Mouse (Mus musculus) adrenal gland, postnatal 4 days (tissue): ENCODE measurements around the gene Gltpd2. TPM values are rescaled to one million over a fixed set of nuclear protein-coding genes. Genes with fewer than 3 reads are reported as not detected.

ENCODE experiments used
- DNase-seq, 2 experiments: peaks; one replicate each; pipeline ENCODE4 v3.0.0; 2021 to 2022; ENCODE audit warnings: low spot score in 2 of 2, mixed read lengths in 2 of 2
- total RNA-seq, 2 experiments: library from RNA; stranded (reverse); gene quantifications; 2 replicates each; pipeline ENCODE4 v1.2.3; 2021

The Gltpd2 gene
- total RNA-seq, 2 experiments from 2014 or later = 5.0 TPM; not detected in 1

GRCm38 (mm10) chr11:70562287-70562994 lies 43.4 kb downstream of the Gltpd2 start, which contains the start of gene Mink1:
Mink1 (plus strand) TSS chr11:70562881.
- peak; percentile 72 to 74 for DNase-seq

GRCm38 (mm10) chr11:70562995-70563469 lies 44.0 kb downstream of the Gltpd2 start:
- DNase-seq = no peak

DNA sequence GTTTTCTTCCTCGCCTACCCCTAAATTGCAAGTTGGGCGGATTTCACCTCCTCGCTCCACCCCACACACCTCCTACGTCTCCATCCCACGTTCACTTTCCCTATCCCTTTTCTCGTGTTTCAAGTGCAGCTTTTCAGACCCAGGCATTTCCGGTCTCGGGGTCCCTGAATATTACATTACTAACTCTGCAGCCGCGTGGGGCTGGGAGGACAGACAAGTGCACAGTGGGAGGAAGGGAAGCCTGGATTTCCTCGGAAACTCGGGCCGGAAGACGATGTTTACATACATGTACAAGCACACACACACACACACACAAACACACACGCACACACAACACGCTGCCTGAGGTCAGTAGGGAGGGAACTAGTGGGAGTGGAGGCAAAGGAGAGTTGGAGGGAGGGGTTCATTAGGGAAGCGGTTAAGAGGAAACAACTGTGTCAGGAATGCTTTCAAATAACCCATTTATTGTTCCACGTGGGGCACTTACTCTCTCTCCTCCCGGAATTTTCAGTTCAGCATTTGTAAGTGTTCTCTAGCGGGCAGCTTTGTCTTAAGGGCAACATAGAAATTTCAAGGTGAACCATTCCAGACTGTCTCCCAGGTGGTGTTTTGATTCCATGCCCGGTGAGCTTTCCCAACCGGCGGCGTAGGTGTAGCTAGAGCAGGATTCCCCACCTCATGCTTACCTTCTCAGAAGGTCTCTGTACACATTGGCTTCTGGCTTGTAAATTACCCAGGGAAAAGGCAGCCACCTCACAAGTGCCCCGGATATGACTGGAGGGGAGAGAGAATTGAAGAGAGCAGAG lies 44.7 kb downstream of the Gltpd2 start:
- DNase-seq = no peak

DNA sequence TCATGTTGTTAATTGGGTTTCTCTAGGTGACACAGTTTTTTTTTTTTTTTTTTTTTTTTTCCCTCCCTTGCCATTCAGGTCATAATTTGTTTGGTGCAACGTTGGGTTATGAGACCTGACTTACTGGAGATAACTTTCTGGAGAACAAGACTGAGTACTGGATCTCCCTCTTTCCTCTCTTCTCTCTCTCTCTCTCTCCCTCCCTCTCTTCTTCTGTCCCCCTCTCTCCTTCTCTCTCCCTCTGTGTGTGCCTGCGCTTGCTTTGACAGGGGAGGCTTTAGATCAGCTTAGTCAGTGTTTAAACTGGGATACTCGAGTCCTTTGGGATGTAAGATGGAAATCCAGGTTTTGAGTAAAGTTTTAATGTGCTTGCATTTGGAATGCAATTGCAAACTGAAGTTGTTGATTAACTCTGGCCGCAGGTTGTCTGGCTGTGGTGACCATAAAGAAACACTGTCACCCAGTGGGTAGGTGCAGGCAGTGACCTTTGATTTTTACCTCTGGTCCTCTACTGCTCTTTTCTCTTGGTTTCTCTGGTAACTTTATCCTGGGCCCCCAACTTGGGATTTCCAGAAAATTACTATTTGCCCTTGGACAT lies 45.4 kb downstream of the Gltpd2 start:
- DNase-seq = no peak

- no peak for DNase-seq
Observed at GRCm38 (mm10) chr11:70566586-70566985, 47.6 kb downstream of the Gltpd2 start.

Other genes with a start within 250 kb of the Gltpd2 start
- not detected for gene Alox12e, start 196.6 kb upstream of the Gltpd2 start, total RNA-seq
- 1 to 10 TPM in 1 of 2 experiments, under 1 TPM in 1; 0.95 to 1.5 TPM for gene Alox15, start 167.2 kb upstream of the Gltpd2 start, total RNA-seq
- gene Pelp1, start 109.2 kb upstream of the Gltpd2 start, total RNA-seq = 10 to 100 TPM; 37.2 to 40.5 TPM
- 10 to 100 TPM; 30.4 to 32.3 TPM for gene Arrb2, start 86.6 kb upstream of the Gltpd2 start, total RNA-seq
- gene Med11, start 67.3 kb upstream of the Gltpd2 start, total RNA-seq = 10 to 100 TPM; 17.3 to 18.6 TPM
- 1 to 10 TPM; 2.2 to 2.3 TPM for gene Zmynd15, start 59.8 kb upstream of the Gltpd2 start, total RNA-seq
- gene Cxcl16, start 59.2 kb upstream of the Gltpd2 start, total RNA-seq = 1 to 10 TPM; 5.8 to 7.4 TPM
- 1 to 10 TPM; 1.3 TPM for gene Tm4sf5, start 14.0 kb upstream of the Gltpd2 start, total RNA-seq
- under 1 TPM; 0.51 to 0.64 TPM for gene Vmo1, start 4.6 kb upstream of the Gltpd2 start, total RNA-seq
- 100 to 1,000 TPM; 289 to 310 TPM for gene Psmb6, start 6.2 kb downstream of the Gltpd2 start, total RNA-seq
- gene Gm40193, start 13.7 kb downstream of the Gltpd2 start, total RNA-seq = not detected
- gene Pld2, start 20.9 kb downstream of the Gltpd2 start, total RNA-seq = 10 to 100 TPM; 11.8 to 15.4 TPM
- 10 to 100 TPM; 67.7 to 67.8 TPM for gene Mink1, start 43.7 kb downstream of the Gltpd2 start, total RNA-seq
- not detected for gene 4930544D05Rik, start 96.7 kb downstream of the Gltpd2 start, total RNA-seq
- under 1 TPM in 1 of 2 experiments, not detected in 1; 0.36 TPM for gene Chrne, start 100.0 kb downstream of the Gltpd2 start, total RNA-seq
- gene Gp1ba, start 119.9 kb downstream of the Gltpd2 start, total RNA-seq = 1 to 10 TPM in 1 of 2 experiments, under 1 TPM in 1; 0.28 to 1.2 TPM
- 100 to 1,000 TPM; 100 to 106 TPM for gene Rnf167, start 128.0 kb downstream of the Gltpd2 start, total RNA-seq
- gene Slc25a11, start 128.3 kb downstream of the Gltpd2 start, total RNA-seq = 100 to 1,000 TPM; 153 TPM
- 100 to 1,000 TPM; 804 to 830 TPM for gene Pfn1, start 135.4 kb downstream of the Gltpd2 start, total RNA-seq
- 100 to 1,000 TPM in 1 of 2 experiments, 10 to 100 TPM in 1; 72.6 to 112 TPM for gene Eno3, start 138.0 kb downstream of the Gltpd2 start, total RNA-seq
- gene Spag7, start 150.2 kb downstream of the Gltpd2 start, total RNA-seq = 10 to 100 TPM; 82.0 to 87.2 TPM
- gene Camta2, start 168.9 kb downstream of the Gltpd2 start, total RNA-seq = 10 to 100 TPM; 36.2 to 37.8 TPM
- 10 to 100 TPM in 1 of 2 experiments, 1 to 10 TPM in 1; 7.0 to 10.2 TPM for gene Inca1, start 181.0 kb downstream of the Gltpd2 start, total RNA-seq
- 100 to 1,000 TPM; 135 to 149 TPM for gene Kif1c, start 181.4 kb downstream of the Gltpd2 start, total RNA-seq
- gene Zfp3, start 245.0 kb downstream of the Gltpd2 start, total RNA-seq = 10 to 100 TPM; 12.9 to 13.2 TPM